Comparison of ENCODE assay signal across 20 mouse cellular contexts in the genomic region with DNA sequence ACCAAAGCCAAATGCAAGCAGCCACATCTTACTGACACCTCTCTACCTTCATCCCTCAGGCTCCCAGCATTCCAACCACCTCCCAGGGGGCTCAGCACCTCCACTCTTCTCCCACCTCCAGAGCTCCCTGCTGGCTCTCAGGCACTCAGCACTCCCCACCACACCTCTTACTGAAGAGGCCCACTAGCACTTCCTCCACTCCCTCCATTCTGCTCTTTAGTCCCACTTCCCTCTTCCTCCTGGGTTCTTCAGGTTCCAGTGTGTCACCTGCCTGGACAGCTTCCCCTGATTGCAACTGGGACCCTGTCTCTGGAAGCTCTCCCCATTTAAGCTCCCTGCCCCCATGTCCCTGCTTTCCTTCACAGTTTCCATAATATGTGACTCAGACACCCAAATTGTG.
"Had no signal": no experiment of that assay in that cellular context is flagged by ENCODE, and none has a peak within 500 bp of the region (broad histone marks: within the 10 kb centered on the region; RNA-seq: fewer than 3 reads in every experiment).

No protein-coding gene starts in this region.

- H3K27ac ChIP-seq: liver, embryonic 14.5 days; midbrain, embryonic 10.5 days; midbrain, embryonic 12.5 days; neural tube, embryonic 13.5 days; neural tube, embryonic 15.5 days had no signal

- H3K4me2 ChIP-seq: lung, embryonic 14.5 days; midbrain, embryonic 12.5 days; neural tube, embryonic 13.5 days; neural tube, embryonic 15.5 days had no signal

- H3K9me3 ChIP-seq: midbrain, embryonic 10.5 days; midbrain, embryonic 12.5 days; neural tube, embryonic 13.5 days; neural tube, embryonic 15.5 days had no signal

- DNase-seq: lung, adult 18-20 months; lung, embryonic 14.5 days; lung, postnatal 14 days; lung, postnatal 4 days; midbrain, embryonic 14.5 days; retina, postnatal 1 day; right cerebral cortex, adult 18-20 months; right cerebral cortex, postnatal 25 days; right cerebral cortex, postnatal 4 days; spleen, adult 18-20 months; thymus, adult 18-20 months; thymus, postnatal 14 days; thymus, postnatal 36 days had no signal

- ATAC-seq: midbrain, embryonic 16.5 days had no signal

- H3K36me3 ChIP-seq: midbrain, embryonic 10.5 days; midbrain, embryonic 12.5 days; neural tube, embryonic 13.5 days; neural tube, embryonic 15.5 days had no signal

- H3K4me3 ChIP-seq: midbrain, embryonic 10.5 days; midbrain, embryonic 12.5 days; myocyte; neural tube, embryonic 13.5 days; neural tube, embryonic 15.5 days had no signal

- H3K27me3 ChIP-seq: midbrain, embryonic 12.5 days; neural tube, embryonic 13.5 days; neural tube, embryonic 15.5 days had no signal

- H3K9ac ChIP-seq: liver, embryonic 14.5 days; lung, embryonic 14.5 days; midbrain, embryonic 12.5 days; neural tube, embryonic 13.5 days; neural tube, embryonic 15.5 days had no signal
